Mouse (Mus musculus): ENCODE measurements around the gene Olfr551. TPM values are rescaled to one million over a fixed set of nuclear protein-coding genes. Genes with fewer than 3 reads are reported as not detected.

The Olfr551 gene
- polyA plus RNA-seq, 1 experiment from 2014 or later: not detected

DNA sequence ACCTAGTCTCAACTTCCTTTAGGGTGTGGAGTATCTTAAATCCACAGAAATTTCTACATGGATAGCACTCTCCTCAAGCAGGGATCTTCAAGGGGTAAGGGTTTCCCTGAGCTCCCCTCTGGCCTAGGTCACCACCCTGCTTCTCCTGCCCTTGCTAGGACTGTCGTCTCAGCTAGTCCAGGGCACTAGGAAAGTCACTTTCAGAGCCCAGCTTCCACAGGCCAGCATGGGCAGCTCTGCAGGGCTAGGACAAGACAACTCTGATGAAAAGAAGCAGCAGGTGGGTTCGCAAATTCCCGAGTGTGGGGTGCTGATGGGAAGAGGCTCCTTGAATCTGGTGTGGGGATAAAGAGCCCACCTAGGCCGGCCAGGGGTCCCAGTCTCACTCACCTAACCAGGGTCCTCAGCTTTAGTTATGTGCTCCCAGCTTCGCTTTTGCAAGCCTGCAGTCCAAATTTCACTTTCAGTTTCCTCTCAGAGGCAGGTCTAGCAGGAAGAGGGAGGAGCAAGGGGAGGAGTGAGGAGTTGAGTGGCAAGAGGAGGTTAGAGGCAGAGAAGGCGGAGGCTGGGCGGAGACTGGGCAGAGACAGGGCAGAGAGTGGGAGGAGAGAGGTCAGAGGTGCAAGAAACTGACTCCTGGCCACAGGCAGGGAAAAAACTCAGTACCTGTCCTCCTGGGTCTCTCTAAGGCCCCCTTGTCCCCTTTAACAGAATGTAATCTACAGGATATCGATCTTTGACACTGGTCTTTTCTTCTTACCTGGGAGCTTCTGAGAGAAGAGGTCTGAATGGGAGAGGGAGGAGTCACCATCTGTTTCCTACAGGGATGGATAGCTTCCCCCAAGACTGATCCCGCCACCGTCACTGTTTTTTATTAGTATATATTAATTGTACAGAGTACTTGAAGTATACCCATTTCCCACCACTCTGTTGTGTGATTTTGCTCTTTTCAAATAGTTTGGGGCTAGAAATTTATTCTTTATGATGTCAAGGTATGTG is 26.4 kb downstream of the Olfr551 start, which contains the start of gene Trim21:
TSS of gene Trim21 (minus strand) at position 488 of the 999 bp plus-strand sequence.
- H3K4me1 ChIP-seq (replicated peaks): peaks cover 4% of the 10 kb centered on the region; the same call in 1 of the 2 replicates
- H3K27ac ChIP-seq (replicated peaks): no peak within 1 kb of the TSS
- H3K9me3 ChIP-seq: no peaks in the 10 kb centered on the region
- WGBS: 22% methylated on average over 10 of the region's 10 CpGs
- H3K4me2 ChIP-seq: peak within 1 kb of the TSS; percentile 50
- H3K36me3 ChIP-seq: no peaks in the 10 kb centered on the region
- no peaks in the 10 kb centered on the region for H3K27me3 ChIP-seq
- H3K9ac ChIP-seq: peak within 1 kb of the TSS; percentile 22; the same call in 1 of the 2 replicates
- ATAC-seq (ENCODE audit: low read depth): no peak; the same call in 1 of the 2 replicates
- peak within 1 kb of the TSS; percentile 37 for H3K4me3 ChIP-seq

DNA sequence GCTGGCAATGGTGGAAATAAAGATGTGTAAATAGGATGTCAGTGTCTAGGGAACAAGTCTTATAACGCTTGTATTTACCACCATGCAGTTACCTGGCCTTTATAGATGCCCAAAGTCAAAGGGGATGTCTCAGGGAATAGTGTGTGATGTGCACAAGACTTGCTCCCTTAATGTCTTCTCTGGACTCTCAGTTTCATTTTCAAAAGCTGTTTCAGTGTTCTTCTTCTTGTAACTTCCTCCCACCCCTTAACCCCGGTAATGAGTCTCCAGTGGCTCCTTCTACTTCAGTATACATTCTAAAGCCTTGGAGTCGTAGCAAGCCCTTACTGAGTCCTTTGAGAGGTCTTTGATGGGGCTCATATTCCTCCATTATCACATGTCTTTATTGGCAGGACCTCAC is 38.4 kb downstream of the Olfr551 start:
- Histone ChIP-seq H3K4me2 (no peak overlapping the region), H3K4me3 (no peak overlapping the region), H3K4me1 (replicated peaks) (no peaks in the 10 kb centered on the region), H3K36me3 (no peaks in the 10 kb centered on the region), H3K9ac (no peak overlapping the region), H3K27ac (replicated peaks) (no peak overlapping the region), H3K9me3 (no peaks in the 10 kb centered on the region), H3K27me3 (no peaks in the 10 kb centered on the region)
- ATAC-seq (ENCODE audit: low read depth): no peak
- WGBS: 75% methylated on average over 3 of the region's 3 CpGs

DNA sequence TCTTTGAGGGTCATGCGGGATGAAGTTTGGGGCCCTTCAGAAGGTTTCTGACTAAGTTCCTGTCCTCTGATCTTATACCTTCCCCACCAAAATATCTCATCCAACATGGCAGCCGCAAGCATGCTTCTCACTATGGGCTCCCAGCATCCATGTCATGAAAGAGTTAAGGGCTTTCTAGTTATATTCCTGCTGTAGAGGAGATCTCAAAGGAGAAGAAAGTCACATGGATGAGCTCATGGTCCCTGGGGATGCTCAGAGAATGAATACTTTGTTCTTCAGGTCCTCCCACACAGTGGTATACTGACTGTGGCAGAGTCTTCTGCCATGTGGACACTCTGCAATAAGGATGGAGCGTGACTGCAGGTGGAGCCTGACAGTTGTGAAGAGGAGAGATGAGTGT is 42.1 kb downstream of the Olfr551 start, which contains the start of gene Olfr549:
TSS of gene Olfr549 (plus strand) at position 301 of the 400 bp plus-strand sequence.
- no peak within 1 kb of the TSS for H3K9ac ChIP-seq
- 85% methylated on average over 3 of the region's 3 CpGs for WGBS
- no peak for ATAC-seq (ENCODE audit: low read depth)
- H3K4me2 ChIP-seq: no peak within 1 kb of the TSS
- H3K9me3 ChIP-seq: no peaks in the 10 kb centered on the region
- no peak within 1 kb of the TSS for H3K4me3 ChIP-seq
- H3K27ac ChIP-seq (replicated peaks): no peak within 1 kb of the TSS
- no peaks in the 10 kb centered on the region for H3K27me3 ChIP-seq
- no peaks in the 10 kb centered on the region for H3K4me1 ChIP-seq (replicated peaks)
- H3K36me3 ChIP-seq: no peaks in the 10 kb centered on the region

GRCm38 (mm10) chr7:102541251-102541650 is 50.4 kb downstream of the Olfr551 start:
- Histone ChIP-seq H3K27ac (replicated peaks) (no peak overlapping the region), H3K4me2 (no peak overlapping the region), H3K27me3 (no peaks in the 10 kb centered on the region), H3K36me3 (no peaks in the 10 kb centered on the region), H3K9me3 (no peaks in the 10 kb centered on the region), H3K4me3 (no peak overlapping the region), H3K9ac (no peak overlapping the region), H3K4me1 (replicated peaks) (no peaks in the 10 kb centered on the region)
- no peak for ATAC-seq (ENCODE audit: low read depth)
- 64% methylated on average over 3 of the region's 3 CpGs for WGBS

- no peak for ATAC-seq (ENCODE audit: low read depth)
- no peak within 1 kb of the TSS for H3K9ac ChIP-seq
- no peaks in the 10 kb centered on the region for H3K9me3 ChIP-seq
- no peaks in the 10 kb centered on the region for H3K27me3 ChIP-seq
- WGBS: 86% methylated on average over 2 of the region's 2 CpGs
- H3K4me1 ChIP-seq (replicated peaks): no peaks in the 10 kb centered on the region
- H3K4me3 ChIP-seq: no peak within 1 kb of the TSS
- H3K36me3 ChIP-seq: no peaks in the 10 kb centered on the region
- no peak within 1 kb of the TSS for H3K27ac ChIP-seq (replicated peaks)
- no peak within 1 kb of the TSS for H3K4me2 ChIP-seq
Measured at GRCm38 (mm10) chr7:102540596-102540995, 51.1 kb downstream of the Olfr551 start, which contains the start of gene Olfr548-ps1. Gene Olfr548-ps1, plus strand, starts transcription at chr7:102540896.

- no peaks in the 10 kb centered on the region for H3K36me3 ChIP-seq
- H3K9ac ChIP-seq: no peak within 1 kb of the TSS
- 81% methylated on average over 1 of the region's 1 CpGs for WGBS
- no peak within 1 kb of the TSS for H3K4me2 ChIP-seq
- H3K4me3 ChIP-seq: no peak within 1 kb of the TSS
- H3K4me1 ChIP-seq (replicated peaks): no peaks in the 10 kb centered on the region
- no peak for ATAC-seq (ENCODE audit: low read depth)
- no peak within 1 kb of the TSS for H3K27ac ChIP-seq (replicated peaks)
- no peaks in the 10 kb centered on the region for H3K9me3 ChIP-seq
- H3K27me3 ChIP-seq: no peaks in the 10 kb centered on the region
Measured at GRCm38 (mm10) chr7:102534449-102534848, 57.2 kb downstream of the Olfr551 start, which contains the start of gene Olfr547. Gene Olfr547, plus strand, starts transcription at chr7:102534749.

Other genes with a start within 250 kb of the Olfr551 start
- gene Rrm1, start 150.2 kb downstream of the Olfr551 start, polyA plus RNA-seq (2015; fragmentation: Nextera tagmentation; extraction: Ambion mirVana): 46.7 and 55.0 TPM in 2 replicates
- gene Olfr543, start 110.2 kb downstream of the Olfr551 start, polyA plus RNA-seq (2015; fragmentation: Nextera tagmentation; extraction: Ambion mirVana): 0.48 and 0.50 TPM in 2 replicates
- gene Olfr544, start 103.6 kb downstream of the Olfr551 start, polyA plus RNA-seq (2015; fragmentation: Nextera tagmentation; extraction: Ambion mirVana): 0.17 TPM in 1 of 2 replicates, not detected in the other
- 0.38 TPM in 1 of 2 replicates, not detected in the other for gene Olfr545, start 92.3 kb downstream of the Olfr551 start, polyA plus RNA-seq (2015; fragmentation: Nextera tagmentation; extraction: Ambion mirVana)
- not detected in 2 replicates for gene Olfr547, start 57.1 kb downstream of the Olfr551 start, polyA plus RNA-seq (2015; fragmentation: Nextera tagmentation; extraction: Ambion mirVana)
- gene Olfr548-ps1, start 51.0 kb downstream of the Olfr551 start, polyA plus RNA-seq (2015; fragmentation: Nextera tagmentation; extraction: Ambion mirVana): not detected in 2 replicates
- gene Olfr549, start 42.0 kb downstream of the Olfr551 start, polyA plus RNA-seq (2015; fragmentation: Nextera tagmentation; extraction: Ambion mirVana): not detected in 2 replicates
- 0.15 and 0.36 TPM in 2 replicates for gene Trim21, start 26.4 kb downstream of the Olfr551 start, polyA plus RNA-seq (2015; fragmentation: Nextera tagmentation; extraction: Ambion mirVana)
- not detected in 2 replicates for gene Olfr550, start 20.4 kb downstream of the Olfr551 start, polyA plus RNA-seq (2015; fragmentation: Nextera tagmentation; extraction: Ambion mirVana)
- gene Olfr552, start 5.9 kb upstream of the Olfr551 start, polyA plus RNA-seq (2015; fragmentation: Nextera tagmentation; extraction: Ambion mirVana): 0.06 TPM in 1 of 2 replicates, not detected in the other
- not detected in 2 replicates for gene Olfr553, start 26.3 kb upstream of the Olfr551 start, polyA plus RNA-seq (2015; fragmentation: Nextera tagmentation; extraction: Ambion mirVana)
- gene Olfr554, start 46.5 kb upstream of the Olfr551 start, polyA plus RNA-seq (2015; fragmentation: Nextera tagmentation; extraction: Ambion mirVana): not detected in 2 replicates
- gene Olfr555, start 66.9 kb upstream of the Olfr551 start, polyA plus RNA-seq (2015; fragmentation: Nextera tagmentation; extraction: Ambion mirVana): not detected in 2 replicates
- gene Olfr556, start 73.0 kb upstream of the Olfr551 start, polyA plus RNA-seq (2015; fragmentation: Nextera tagmentation; extraction: Ambion mirVana): not detected in 2 replicates
- 9.3 and 12.3 TPM in 2 replicates for gene Trim68, start 95.4 kb upstream of the Olfr551 start, polyA plus RNA-seq (2015; fragmentation: Nextera tagmentation; extraction: Ambion mirVana)
- gene Olfr557, start 104.0 kb upstream of the Olfr551 start, polyA plus RNA-seq (2015; fragmentation: Nextera tagmentation; extraction: Ambion mirVana): not detected in 2 replicates
- 2.5 and 2.7 TPM in 2 replicates for gene Olfr558, start 110.3 kb upstream of the Olfr551 start, polyA plus RNA-seq (2015; fragmentation: Nextera tagmentation; extraction: Ambion mirVana)
- not detected in 2 replicates for gene Olfr33, start 127.2 kb upstream of the Olfr551 start, polyA plus RNA-seq (2015; fragmentation: Nextera tagmentation; extraction: Ambion mirVana)
- gene Olfr559, start 135.6 kb upstream of the Olfr551 start, polyA plus RNA-seq (2015; fragmentation: Nextera tagmentation; extraction: Ambion mirVana): not detected in 2 replicates
- gene Olfr560, start 167.5 kb upstream of the Olfr551 start, polyA plus RNA-seq (2015; fragmentation: Nextera tagmentation; extraction: Ambion mirVana): not detected in 2 replicates
- 0.27 and 0.44 TPM in 2 replicates for gene Olfr78, start 167.6 kb upstream of the Olfr551 start, polyA plus RNA-seq (2015; fragmentation: Nextera tagmentation; extraction: Ambion mirVana)
- gene Olfr561, start 179.3 kb upstream of the Olfr551 start, polyA plus RNA-seq (2015; fragmentation: Nextera tagmentation; extraction: Ambion mirVana): 0.46 TPM in 1 of 2 replicates, not detected in the other
- gene Olfr564, start 211.6 kb upstream of the Olfr551 start, polyA plus RNA-seq (2015; fragmentation: Nextera tagmentation; extraction: Ambion mirVana): not detected in 2 replicates

Data from neural tube, embryonic 13.5 days (tissue).